Mouse (Mus musculus) left cerebral cortex, adult 8-10 months (tissue): ENCODE measurements around the gene Hibadh. TPM values are rescaled to one million over a fixed set of nuclear protein-coding genes. Genes with fewer than 3 reads are reported as not detected.

Source experiments
- DNase-seq, 2 experiments: peaks; one replicate each; pipeline ENCODE4 v3.0.0; 2022; ENCODE audit warnings: low spot score in 2 of 2
- total RNA-seq, 4 experiments: library from RNA; stranded (reverse); gene quantifications; 2 replicates each; pipeline ENCODE4 v1.2.4; 2022

Gene Hibadh
- total RNA-seq, 4 experiments from 2014 or later, result 48.1 to 59.6 (median 52.7) TPM

- DNase-seq, result no peak
Observed at GRCm38 (mm10) chr6:52567327-52568299, 72.6 kb downstream of the Hibadh start.

DNA sequence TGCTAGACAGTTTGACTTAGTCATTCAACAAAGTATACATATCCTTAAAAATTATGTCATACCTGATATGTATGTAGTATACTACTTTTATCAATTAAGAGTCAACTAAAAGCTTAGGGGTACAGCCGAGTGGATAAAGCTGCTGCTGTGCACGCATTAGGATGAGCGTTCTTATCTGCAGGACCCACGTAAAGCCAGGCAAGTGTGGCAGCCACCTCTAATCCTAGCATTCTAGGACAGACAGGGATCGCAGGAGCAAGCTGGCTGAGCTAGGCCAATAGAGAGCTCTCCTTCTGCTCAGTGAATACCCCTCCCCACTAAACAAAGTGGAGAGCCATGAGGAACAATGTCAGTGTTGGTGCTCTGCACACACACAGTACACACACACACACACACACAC lies 75.0 kb downstream of the Hibadh start:
- no peak for DNase-seq

DNA sequence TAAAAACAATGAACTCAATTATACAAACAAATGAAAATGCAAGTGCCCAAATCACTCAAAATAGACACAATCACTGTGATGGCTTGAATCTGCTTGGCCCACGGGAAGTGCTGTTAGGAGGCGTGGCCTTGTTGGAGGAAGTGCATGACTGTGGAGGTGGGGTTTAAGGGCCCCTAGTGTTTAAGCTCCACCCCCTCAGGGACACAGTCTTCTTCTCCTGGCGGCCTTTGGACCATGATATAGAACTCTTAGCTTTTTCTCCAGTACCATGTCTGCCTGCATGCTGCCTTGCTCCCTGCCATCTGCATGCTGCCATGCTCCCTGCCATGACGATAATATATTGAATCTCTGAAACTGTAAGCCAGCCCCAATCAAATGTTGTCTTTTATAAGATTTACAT lies 77.2 kb downstream of the Hibadh start:
- DNase-seq, result no peak

- DNase-seq, result no peak
Observed at GRCm38 (mm10) chr6:52559041-52559440, 81.1 kb downstream of the Hibadh start.

DNA sequence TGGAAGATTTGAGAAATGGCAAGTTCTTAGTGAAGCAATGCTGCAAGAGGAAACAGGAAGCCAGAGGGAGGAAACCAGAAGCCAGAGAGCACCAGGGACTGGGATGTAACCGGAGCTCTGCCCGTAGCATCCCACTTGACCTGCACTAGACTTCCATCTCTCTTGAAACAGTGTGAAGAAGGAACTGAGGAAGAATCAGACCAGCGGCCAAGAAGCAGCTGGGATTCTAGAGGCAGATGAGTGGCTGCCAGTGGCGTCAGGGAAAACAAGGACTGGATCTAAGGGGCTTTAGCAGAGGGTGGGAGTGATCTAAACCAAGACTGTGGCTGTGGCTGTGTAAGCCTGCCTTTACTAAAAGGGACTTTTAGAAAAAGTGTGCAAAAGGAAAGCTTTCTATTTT lies 95.8 kb downstream of the Hibadh start:
- no peak for DNase-seq

- no peak for DNase-seq
Observed at GRCm38 (mm10) chr6:52542464-52542863, 97.7 kb downstream of the Hibadh start.

- no peak for DNase-seq
Observed at GRCm38 (mm10) chr6:52539911-52540310, 100.3 kb downstream of the Hibadh start.

DNA sequence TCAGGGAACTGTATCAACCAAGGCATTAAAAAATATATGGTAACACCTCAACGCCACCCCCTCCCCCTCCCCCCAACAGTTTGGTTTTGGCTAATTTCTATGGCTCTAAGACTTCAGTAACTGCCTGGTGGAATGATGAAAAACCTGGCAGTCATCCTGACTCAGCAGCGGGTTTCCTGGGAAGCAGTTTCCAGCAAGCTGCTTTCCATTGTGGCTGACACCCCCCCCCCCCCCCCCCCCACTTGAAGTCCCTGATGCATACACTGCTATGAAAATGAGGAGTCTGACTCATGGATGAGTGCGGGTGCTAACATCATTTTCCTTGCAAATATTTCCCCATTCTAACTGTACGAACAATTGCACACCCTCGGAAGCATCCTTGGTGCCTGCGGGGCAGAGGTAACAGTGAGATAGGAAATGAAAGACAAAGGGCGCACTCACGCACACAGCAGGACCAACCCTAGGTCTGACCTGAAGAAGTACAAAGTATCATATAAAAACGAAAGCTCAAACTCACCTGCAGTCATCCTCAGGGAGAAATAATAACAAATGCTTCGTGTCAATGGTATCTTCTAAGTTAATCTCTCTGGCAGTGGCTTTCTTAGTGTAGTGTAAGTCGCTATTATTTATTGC lies 105.0 kb downstream of the Hibadh start:
- DNase-seq, result no peak

DNA sequence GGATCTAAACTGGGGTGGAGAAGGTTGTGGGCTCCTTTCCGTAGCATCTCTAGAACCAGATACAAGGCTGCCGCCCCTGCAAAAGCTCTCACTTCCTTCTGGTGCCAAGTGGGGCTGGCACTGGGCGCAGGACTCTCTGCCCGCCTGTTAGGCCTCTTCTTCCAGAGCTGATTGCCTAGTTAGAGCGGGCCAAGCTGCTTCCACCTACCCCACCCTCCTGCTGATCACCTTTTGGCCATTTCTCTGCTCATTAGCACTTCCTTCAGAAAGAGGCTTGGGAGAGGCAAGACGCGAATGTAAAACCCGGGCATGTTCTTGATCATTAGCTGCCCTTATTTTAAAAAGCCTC lies 108.1 kb downstream of the Hibadh start:
- DNase-seq, result no peak

- DNase-seq, result peak in 1 of 2 experiments; percentile 5
Observed at GRCm38 (mm10) chr6:52531366-52532143, 108.6 kb downstream of the Hibadh start.

- no peak for DNase-seq
Observed at GRCm38 (mm10) chr6:52530861-52531260, 109.3 kb downstream of the Hibadh start.

DNA sequence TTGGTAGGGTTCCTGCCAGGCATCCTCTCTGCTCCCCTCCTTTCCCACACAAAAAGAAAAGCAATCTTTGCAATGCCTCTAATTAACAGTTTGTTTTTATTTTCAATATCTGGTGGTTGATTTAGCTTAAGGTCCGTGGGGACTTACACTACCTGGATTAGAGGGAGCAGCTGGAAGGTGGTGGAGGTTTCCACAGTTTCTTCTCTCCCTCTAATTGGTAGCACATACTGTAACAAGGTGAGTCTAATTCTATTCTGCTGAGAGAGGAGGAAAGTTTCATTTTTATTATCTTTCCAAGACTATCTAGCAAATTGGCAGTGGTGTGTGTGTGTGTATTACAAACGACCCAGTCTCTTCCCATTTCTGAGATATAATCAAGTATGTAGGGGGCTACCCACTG lies 116.0 kb downstream of the Hibadh start:
- DNase-seq, result no peak

- no peak for DNase-seq
Observed at GRCm38 (mm10) chr6:52518704-52519103, 121.5 kb downstream of the Hibadh start.

- no peak for DNase-seq
Observed at GRCm38 (mm10) chr6:52517272-52517671, 122.9 kb downstream of the Hibadh start.

GRCm38 (mm10) chr6:52513876-52514405 lies 126.2 kb downstream of the Hibadh start:
- no peak for DNase-seq

DNA sequence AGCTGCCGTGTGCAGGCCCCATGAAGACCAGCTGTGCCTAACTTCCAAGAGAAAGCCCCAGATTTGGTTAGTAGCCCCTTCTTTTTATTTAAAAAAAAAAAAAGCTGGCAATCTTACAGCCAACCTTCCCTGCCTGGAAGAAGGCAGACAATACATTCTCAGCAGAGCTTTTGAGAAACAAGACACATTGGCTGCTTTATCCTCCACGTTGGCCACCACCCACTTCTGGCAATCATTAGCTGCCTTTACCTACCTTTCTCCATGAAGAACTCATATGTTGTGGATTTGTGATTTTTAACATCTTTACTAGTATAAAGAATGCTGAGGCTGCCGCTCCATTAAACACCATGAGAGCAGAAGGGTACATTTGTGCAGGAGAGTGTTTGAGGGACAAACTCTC lies 131.4 kb downstream of the Hibadh start:
- no peak for DNase-seq

DNA sequence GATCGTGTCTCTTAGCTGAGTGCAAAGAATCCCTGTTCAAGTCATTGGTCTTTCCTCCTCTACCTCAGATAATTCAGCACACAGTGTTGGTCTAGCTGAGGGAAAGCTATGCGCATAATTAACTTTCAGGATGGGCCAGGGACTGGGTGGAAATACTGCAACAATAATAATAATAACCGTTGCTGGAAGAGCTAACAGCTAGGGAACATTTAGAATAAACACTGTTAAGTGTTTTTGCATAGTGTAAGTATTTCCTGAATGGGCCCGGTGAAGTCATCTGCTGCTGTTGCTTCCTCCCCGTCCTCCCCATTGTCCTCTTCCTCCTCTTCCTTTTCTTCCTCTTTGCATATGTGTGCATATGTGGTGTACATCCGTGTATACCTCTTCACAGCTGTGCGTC lies 132.2 kb downstream of the Hibadh start:
- no peak for DNase-seq

DNA sequence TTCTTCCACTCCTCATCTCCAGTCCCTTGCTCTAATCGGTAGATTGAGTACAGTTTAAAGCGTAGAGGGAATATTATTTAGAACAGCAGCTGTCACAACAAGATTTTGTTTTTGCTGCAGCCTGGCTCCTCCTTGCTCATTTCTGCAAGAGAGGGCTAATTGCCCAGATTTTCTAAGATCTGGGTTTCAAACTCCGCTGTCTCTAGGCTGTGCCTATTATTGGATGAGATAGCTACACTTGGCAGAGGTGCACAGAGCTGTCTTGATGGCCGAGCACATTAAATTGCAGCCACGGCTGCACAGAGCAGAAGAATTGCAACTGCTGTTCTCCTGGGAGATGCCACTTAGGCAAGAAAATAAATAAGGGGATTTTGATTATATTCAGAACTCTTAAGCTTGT lies 133.0 kb downstream of the Hibadh start:
- DNase-seq, result no peak

GRCm38 (mm10) chr6:52505777-52506755 lies 134.1 kb downstream of the Hibadh start:
- no peak for DNase-seq

DNA sequence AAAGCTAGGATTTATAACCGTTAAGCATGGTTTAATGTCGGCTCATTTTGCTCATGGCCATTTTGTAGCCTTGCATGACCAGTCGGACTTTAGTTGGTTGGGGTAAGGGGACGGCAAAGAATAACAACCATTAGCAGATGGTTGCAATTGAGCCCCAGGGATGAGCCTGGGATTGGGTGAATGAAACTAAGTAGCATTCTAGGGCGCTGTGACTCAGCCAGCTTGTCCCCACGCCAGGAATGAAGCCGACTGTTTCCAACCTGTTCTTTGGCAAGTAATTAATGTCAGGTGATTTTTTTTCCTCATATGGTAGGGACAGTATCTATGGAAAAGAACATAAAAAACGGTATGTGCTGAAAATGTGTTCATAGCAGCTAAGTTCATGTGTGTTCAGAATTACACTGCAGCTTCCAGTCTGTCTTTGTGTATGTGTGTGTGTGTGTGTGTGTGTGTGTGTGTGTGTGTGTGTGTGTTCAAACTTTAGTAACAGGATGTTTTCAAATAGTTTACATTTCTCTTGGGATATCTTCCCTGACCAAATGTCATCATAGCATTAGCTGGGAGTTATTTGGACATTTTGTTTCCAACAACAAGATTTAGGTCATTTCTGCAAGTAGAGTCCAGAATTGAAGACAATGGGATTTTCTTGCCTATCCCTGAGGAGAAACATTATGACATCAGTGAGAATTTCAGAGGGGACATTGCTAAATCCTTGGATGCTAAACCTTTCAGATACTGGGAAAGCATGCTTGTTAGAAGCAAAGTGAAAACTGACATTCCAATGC lies 135.3 kb downstream of the Hibadh start:
- peak in 1 of 2 experiments; percentile 13 for DNase-seq
